Mouse (Mus musculus): ENCODE results near the gene Ddi1. TPM values are rescaled to one million over a fixed set of nuclear protein-coding genes. Genes with fewer than 3 reads are reported as not detected.

The Ddi1 gene
- polyA plus RNA-seq, 1 experiment: not detected

DNA sequence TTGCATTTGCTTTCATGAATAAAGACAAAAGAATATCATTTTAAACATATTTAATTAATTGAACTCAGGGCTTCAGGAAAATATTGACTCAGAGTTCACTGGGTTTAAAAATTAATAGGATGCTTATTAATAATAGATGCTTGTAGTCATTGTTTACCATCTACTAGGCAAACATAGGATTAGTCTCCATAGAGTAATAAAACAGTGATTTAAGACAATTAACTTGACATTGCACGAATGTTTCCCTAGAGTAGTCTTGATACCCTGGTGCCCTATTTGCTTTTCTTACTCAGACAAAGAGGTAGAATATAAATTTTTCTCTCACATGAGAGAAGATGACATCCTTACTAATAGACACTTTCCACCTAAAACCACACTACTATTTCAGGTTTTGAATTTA is 52.1 kb downstream of the Ddi1 start:
- Histone ChIP-seq H3K27ac (ENCODE audit: insufficient read depth, low read length) (no peak overlapping the region), H3K4me1 (ENCODE audit: control insufficient read depth, insufficient read depth, insufficient read length) (no peaks in the 10 kb centered on the region), H3K36me3 (ENCODE audit: control insufficient read depth, insufficient read depth, low read length) (no peaks in the 10 kb centered on the region), H3K4me3 (ENCODE audit: extremely low read depth, insufficient read depth, insufficient read length) (no peak overlapping the region), H3K27me3 (ENCODE audit: control insufficient read depth, insufficient read depth, low read length) (no peaks in the 10 kb centered on the region)
- DNase-seq (ENCODE audit: low read depth in 1 of 2, low spot score in 2 of 2): no peak
- TF ChIP-seq POLR2A (IDR thresholded peaks at IDR 0.05; ENCODE audit: low read depth, low read length) (no peak), CTCF (IDR thresholded peaks at IDR 0.05; ENCODE audit: extremely low read depth, insufficient read depth, insufficient read length, insufficient replicate concordance) (no peak)
- 81% methylated on average over 1 of the region's 1 CpGs for WGBS

DNA sequence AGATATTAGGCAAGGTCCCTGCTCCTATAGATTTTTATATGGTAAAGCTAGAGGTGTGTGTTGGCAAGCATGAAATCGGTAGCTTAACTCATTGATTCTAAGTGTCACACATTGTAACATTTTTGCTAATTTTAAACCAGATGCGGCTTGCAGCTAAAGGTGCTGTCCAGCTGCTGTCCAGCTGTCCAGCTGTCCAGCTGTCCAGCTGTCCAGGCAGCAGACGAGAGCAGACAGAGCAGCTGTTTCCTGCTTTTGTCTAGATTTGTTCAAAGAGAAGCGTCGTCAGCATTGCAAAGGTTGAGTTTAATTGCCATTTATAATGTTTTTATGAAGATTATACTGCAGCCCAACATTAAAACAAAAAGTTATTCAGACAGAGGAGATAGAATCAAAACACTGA is 56.8 kb downstream of the Ddi1 start:
- H3K4me3 ChIP-seq (ENCODE audit: extremely low read depth, insufficient read depth, insufficient read length): no peak overlapping the region
- H3K27ac ChIP-seq (ENCODE audit: insufficient read depth, low read length): no peak overlapping the region
- no peak for DNase-seq (ENCODE audit: low read depth in 1 of 2, low spot score in 2 of 2)
- WGBS: 88% methylated on average over 5 of the region's 5 CpGs
- no peaks in the 10 kb centered on the region for H3K36me3 ChIP-seq (ENCODE audit: control insufficient read depth, insufficient read depth, low read length)
- no peaks in the 10 kb centered on the region for H3K27me3 ChIP-seq (ENCODE audit: control insufficient read depth, insufficient read depth, low read length)
- TF ChIP-seq CTCF (IDR thresholded peaks at IDR 0.05; ENCODE audit: extremely low read depth, insufficient read depth, insufficient read length, insufficient replicate concordance) (no peak), POLR2A (IDR thresholded peaks at IDR 0.05; ENCODE audit: low read depth, low read length) (no peak)
- no peaks in the 10 kb centered on the region for H3K4me1 ChIP-seq (ENCODE audit: control insufficient read depth, insufficient read depth, insufficient read length)

Other genes with a start within 250 kb of the Ddi1 start
- 0.43 and 0.45 TPM in 2 replicates for gene Pdgfd, start 101.3 kb downstream of the Ddi1 start, polyA plus RNA-seq (2012; rRNA removed)